Mouse (Mus musculus) midbrain, embryonic 15.5 days (tissue): ENCODE results near the gene Ubash3a. TPM values are rescaled to one million over a fixed set of nuclear protein-coding genes. Genes with fewer than 3 reads are reported as not detected.

ENCODE experiments used
- ATAC-seq: fragments of 200-750 bp; cut with Nextera tagmentation; replicated peaks from 2 replicates; pipeline ENCODE4 v1.8.0; 2017; ENCODE audit warnings: moderate TSS enrichment
- H3K27ac ChIP-seq: fragments of 300-500 bp; sonication (generic); 2 replicates; pipeline ENCODE4 v1.5.1; 2015; ENCODE audit warnings: mild to moderate bottlenecking, inconsistent platforms
- H3K27me3 ChIP-seq: fragments of 300-500 bp; sonication (generic); replicated peaks from 2 replicates; pipeline ENCODE4 v1.6.1; 2015; ENCODE audit warnings: inconsistent platforms
- H3K36me3 ChIP-seq: fragments of 300-500 bp; sonication (generic); replicated peaks from 2 replicates; pipeline ENCODE4 v1.6.1; 2015; ENCODE audit warnings: inconsistent platforms
- H3K4me1 ChIP-seq: fragments of 300-500 bp; sonication (generic); 2 replicates; pipeline ENCODE4 v1.6.1; 2015; ENCODE audit warnings: inconsistent platforms
- H3K4me2 ChIP-seq: fragments of 300-500 bp; sonication (generic); 2 replicates; pipeline ENCODE4 v1.6.1; 2015; ENCODE audit warnings: inconsistent platforms, mild to moderate bottlenecking, moderate library complexity
- H3K4me3 ChIP-seq: fragments of 300-500 bp; sonication (generic); 2 replicates; pipeline ENCODE4 v1.5.1; 2015; ENCODE audit warnings: mild to moderate bottlenecking, inconsistent platforms
- H3K9ac ChIP-seq: fragments of 300-500 bp; sonication (generic); 2 replicates; pipeline ENCODE4 v1.6.1; 2015; ENCODE audit warnings: mild to moderate bottlenecking, inconsistent platforms
- H3K9me3 ChIP-seq: fragments of 300-500 bp; sonication (generic); 2 replicates; pipeline ENCODE4 v1.6.1; 2016; ENCODE audit warnings: inconsistent platforms
- WGBS: fragments of 180-500 bp; shearing (Covaris S2); methylation state at CpG from one replicate; pipeline ENCODE4 v1.1.7; 2015; ENCODE audit warnings: mixed read lengths; 5-methylcytosine and 5-hydroxymethylcytosine counted together
- polyA plus RNA-seq: library from polyadenylated mRNA; unstranded; fragments of >200 nt; fragmentation: Nextera tagmentation; extraction: Ambion mirVana; gene quantifications from 2 replicates; pipeline ENCODE4 v1.2.1, GENCODE M21; 2015

The Ubash3a gene
- polyA plus RNA-seq, 1 experiment from 2014 or later = not detected

DNA sequence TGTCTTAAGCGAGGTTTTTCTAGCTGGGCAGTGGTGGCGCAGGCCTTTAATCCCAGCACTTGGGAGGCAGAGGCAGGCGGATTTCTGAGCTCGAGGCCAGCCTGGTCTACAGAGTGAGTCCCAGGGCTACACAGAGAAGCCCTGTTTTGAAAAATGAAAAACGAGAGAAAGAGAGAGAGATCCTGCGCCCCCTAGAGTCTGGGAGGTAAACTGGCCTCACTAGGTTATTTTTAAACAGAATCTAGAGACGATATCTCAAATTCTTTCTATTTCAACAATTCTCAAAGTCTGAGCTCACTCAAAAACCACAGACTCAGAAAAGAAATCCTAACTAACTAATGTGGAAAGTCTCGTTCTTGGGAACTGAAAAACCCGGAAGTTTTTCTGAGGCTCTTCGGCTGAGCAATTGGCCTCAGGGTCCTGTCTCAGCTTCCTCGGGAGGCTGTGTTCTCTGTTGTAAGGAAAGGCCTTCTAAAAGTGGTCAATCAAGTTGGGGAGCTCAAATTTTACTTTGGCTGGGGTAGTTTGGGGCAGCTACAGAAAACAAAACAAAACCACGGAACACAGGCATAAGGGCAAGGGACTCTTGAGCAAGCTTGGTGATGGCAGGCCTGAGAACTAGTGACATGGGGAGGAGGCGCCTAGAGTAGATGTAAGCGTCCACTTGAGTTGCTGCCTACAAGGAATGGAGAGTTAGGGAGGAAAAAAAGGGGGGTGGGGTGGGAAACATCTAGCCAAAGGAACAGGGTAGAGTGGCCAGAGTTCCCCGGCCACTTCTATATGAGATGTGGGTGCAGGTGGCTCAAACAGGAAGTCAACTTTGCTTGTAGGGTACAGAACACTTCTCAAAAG lies 86.9 kb downstream of the Ubash3a start:
- Histone ChIP-seq H3K36me3 (no peaks in the 10 kb centered on the region), H3K9ac (no peak overlapping the region), H3K4me2 (peak overlapping the region; percentile 92; the same call in 1 of the 2 replicates), H3K27me3 (no peaks in the 10 kb centered on the region), H3K4me1 (peaks cover 28% of the 10 kb centered on the region), H3K9me3 (no peaks in the 10 kb centered on the region), H3K27ac (no peak overlapping the region), H3K4me3 (no peak overlapping the region)
- ATAC-seq = no peak
- WGBS = 88% methylated on average over 15 of the region's 15 CpGs

DNA sequence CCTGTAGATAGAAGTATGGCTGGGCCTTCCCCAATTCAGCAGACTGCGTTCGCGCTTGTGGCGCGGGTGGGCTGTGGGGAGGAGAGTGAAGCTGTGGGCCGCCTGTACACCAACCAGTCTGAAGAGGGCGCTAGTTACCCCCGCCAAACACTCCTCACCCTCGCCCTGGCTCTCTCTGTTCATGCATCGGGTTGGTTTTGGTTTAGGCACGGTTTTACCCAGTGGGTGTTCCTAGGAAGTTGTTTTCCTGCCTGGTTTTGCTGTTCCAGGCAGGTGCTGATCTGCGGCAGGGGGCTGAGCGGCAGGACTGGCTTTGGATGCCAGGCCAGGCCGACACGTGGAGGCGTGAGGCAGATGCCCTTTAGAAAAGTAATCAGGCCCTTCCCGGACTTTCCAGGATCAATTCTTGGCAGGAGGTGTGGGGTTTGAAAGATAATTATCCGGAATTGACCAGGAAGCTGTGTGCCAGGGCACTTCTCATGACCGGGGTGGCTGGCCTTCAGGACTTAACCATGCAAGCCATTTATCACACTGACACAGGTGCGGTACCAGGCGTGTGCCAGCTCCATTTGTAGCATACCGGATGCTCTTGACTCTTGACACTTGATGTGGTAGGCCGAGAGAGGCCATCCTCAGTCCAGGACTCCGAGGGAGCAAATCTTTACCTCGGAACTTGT lies 87.7 kb downstream of the Ubash3a start:
- Histone ChIP-seq H3K4me3 (peak overlapping the region; percentile 68), H3K27me3 (no peaks in the 10 kb centered on the region), H3K27ac (peak overlapping the region; percentile 81), H3K36me3 (no peaks in the 10 kb centered on the region), H3K4me1 (peaks cover 28% of the 10 kb centered on the region), H3K9ac (peak overlapping the region; percentile 69), H3K4me2 (peak overlapping the region; percentile 92), H3K9me3 (no peaks in the 10 kb centered on the region)
- peak; percentile 48; the same call in 1 of the 2 replicates for ATAC-seq
- WGBS = 21% methylated on average over 25 of the region's 25 CpGs

DNA sequence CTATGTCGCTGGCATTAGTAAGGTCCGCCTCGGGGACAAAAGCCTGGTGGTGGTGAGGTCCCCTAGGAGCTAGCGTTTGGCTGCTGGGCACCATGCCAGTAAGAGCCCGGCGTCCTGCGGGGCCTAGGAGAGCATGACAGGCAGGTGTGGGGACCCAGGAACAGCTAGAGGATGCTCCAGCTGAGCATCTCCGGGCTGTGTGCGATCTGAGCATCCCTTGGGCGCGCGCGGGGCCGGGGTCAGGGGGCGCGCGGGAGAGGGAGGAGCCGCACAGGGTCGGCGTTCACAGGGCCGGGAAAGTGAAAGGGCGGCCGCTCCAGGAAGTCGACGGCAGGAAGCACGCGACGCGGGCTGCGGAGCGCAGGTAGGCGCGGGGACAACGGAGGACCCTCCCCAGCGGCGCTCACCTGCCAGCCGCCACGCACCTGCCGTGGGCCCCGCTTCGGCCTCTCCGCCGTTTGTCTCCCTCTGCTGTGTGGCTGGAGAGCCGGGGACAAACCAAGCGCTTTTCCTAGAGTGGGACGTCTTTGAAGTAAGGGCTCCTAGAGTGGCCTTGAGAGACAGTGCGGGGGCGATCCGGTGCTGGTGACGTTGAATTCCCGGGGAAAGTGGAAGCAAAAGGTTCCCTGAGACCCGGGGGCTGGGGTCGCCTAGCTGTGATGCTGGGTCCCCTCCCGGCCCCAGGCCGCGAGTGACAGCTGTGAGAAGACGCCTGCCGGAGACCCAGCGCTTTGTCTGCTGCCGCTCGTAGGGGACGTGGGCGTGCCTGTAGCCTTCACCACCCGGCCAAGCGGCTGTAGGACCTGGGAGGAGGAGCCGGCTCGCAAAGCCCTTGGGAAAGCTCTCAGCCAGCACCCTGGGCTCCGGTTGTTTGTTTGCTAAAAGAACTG lies 88.5 kb downstream of the Ubash3a start:
- H3K9ac ChIP-seq = peak overlapping the region; percentile 69
- ATAC-seq = peak; percentile 86
- H3K27ac ChIP-seq = peak overlapping the region; percentile 81

More for the DNA sequence above, 88.5 kb downstream of the Ubash3a start:
- H3K4me2 ChIP-seq = peak overlapping the region; percentile 92
- H3K4me3 ChIP-seq = peak overlapping the region; percentile 68
- H3K4me1 ChIP-seq = peaks cover 28% of the 10 kb centered on the region
- no peaks in the 10 kb centered on the region for H3K27me3 ChIP-seq
- no peaks in the 10 kb centered on the region for H3K36me3 ChIP-seq
- no peaks in the 10 kb centered on the region for H3K9me3 ChIP-seq
- under 1% methylated on average over 63 of the region's 68 CpGs for WGBS

Other genes starting within 250 kb of the Ubash3a start
- gene Abcg1, start 150.2 kb upstream of the Ubash3a start, polyA plus RNA-seq = 22.6 and 23.8 TPM in 2 replicates
- 0.40 and 1.4 TPM in 2 replicates for gene Tff3, start 78.2 kb upstream of the Ubash3a start, polyA plus RNA-seq
- not detected in 2 replicates for gene Tff2, start 63.6 kb upstream of the Ubash3a start, polyA plus RNA-seq
- gene Tff1, start 42.6 kb upstream of the Ubash3a start, polyA plus RNA-seq = not detected in 2 replicates
- gene Tmprss3, start 8.9 kb upstream of the Ubash3a start, polyA plus RNA-seq = 0.08 TPM in 1 of 2 replicates, not detected in the other
- gene Rsph1, start 69.5 kb downstream of the Ubash3a start, polyA plus RNA-seq = 4.7 and 6.4 TPM in 2 replicates
- 12.8 and 13.4 TPM in 2 replicates for gene Slc37a1, start 78.9 kb downstream of the Ubash3a start, polyA plus RNA-seq
- 36.1 and 38.1 TPM in 2 replicates for gene Pde9a, start 178.3 kb downstream of the Ubash3a start, polyA plus RNA-seq